Mouse (Mus musculus) C2C12 (cell line): ENCODE results near the gene Atp5j.

ENCODE experiments used
- CEBPB ChIP-seq: IDR thresholded peaks from one replicate; pipeline ENCODE4 v1.6.1; 2011; ENCODE audit warnings: low read depth, mild to moderate bottlenecking, control low read depth, moderate library complexity
- CTCF ChIP-seq: IDR thresholded peaks from one replicate; pipeline ENCODE4 v1.5.1; 2011; ENCODE audit not compliant: control insufficient read depth, insufficient read depth, insufficient read length
- MAX ChIP-seq: IDR thresholded peaks from one replicate; pipeline ENCODE4 v1.6.1; 2011; ENCODE audit warnings: mild to moderate bottlenecking, control low read depth
- MYOG ChIP-seq: IDR thresholded peaks from one replicate; pipeline ENCODE4 v1.6.1; 2011; ENCODE audit not compliant: control insufficient read depth, insufficient read length; ENCODE audit errors: extremely low read depth

GRCm38 (mm10) chr16:84810254-84810653 is 25.2 kb downstream of the Atp5j start:
- no peak for TF ChIP-seq CTCF
- TF ChIP-seq CEBPB: no peak
- no peak for TF ChIP-seq MYOG
- no peak for TF ChIP-seq MAX
